Mouse (Mus musculus) liver, adult 2 months (tissue): Measurements from ENCODE around the gene Supt5. TPM values are rescaled to one million over a fixed set of nuclear protein-coding genes. Genes with fewer than 3 reads are reported as not detected.

ENCODE experiments used
- DNase-seq: peaks from one replicate; pipeline ENCODE4 v3.0.0-alpha.2; 2011; ENCODE audit warnings: low read depth, low spot score; ENCODE audit errors: extremely low read depth
- H3K27ac ChIP-seq: fragments of 200-500 bp; replicated peaks from 2 replicates; pipeline ENCODE4 v1.5.1; 2012; ENCODE audit warnings: low read depth, mild to moderate bottlenecking, control low read depth, inconsistent platforms, low read length; ENCODE audit not compliant: insufficient read depth
- H3K27me3 ChIP-seq: fragments of 200-500 bp; 2 replicates; pipeline ENCODE4 v1.6.1; 2012; ENCODE audit warnings: mild to moderate bottlenecking, moderate library complexity, low read length, inconsistent platforms; ENCODE audit not compliant: control insufficient read depth, insufficient read depth
- H3K36me3 ChIP-seq: fragments of 200-500 bp; 2 replicates; pipeline ENCODE4 v1.6.1; 2012; ENCODE audit warnings: low read length, inconsistent platforms; ENCODE audit not compliant: control insufficient read depth, insufficient read depth
- H3K4me1 ChIP-seq: fragments of 200-500 bp; 2 replicates; pipeline ENCODE4 v1.6.1; 2011; ENCODE audit warnings: low read length; ENCODE audit not compliant: control insufficient read depth, insufficient read depth
- H3K4me3 ChIP-seq: fragments of 200-500 bp; 2 replicates; pipeline ENCODE4 v1.5.1; 2011; ENCODE audit warnings: low read depth, mild to moderate bottlenecking, control low read depth, low read length, moderate library complexity; ENCODE audit not compliant: insufficient read depth
- H3K79me2 ChIP-seq: fragments of 200-500 bp; 2 replicates; pipeline ENCODE4 v1.6.1; 2012; ENCODE audit warnings: inconsistent platforms, mild to moderate bottlenecking, low read length, moderate library complexity; ENCODE audit not compliant: control insufficient read depth, insufficient read depth
- H3K9ac ChIP-seq: fragments of 200-500 bp; 2 replicates; pipeline ENCODE4 v1.6.1; 2012; ENCODE audit warnings: low read depth, mild to moderate bottlenecking, control low read depth, inconsistent platforms, low read length
- CTCF ChIP-seq: fragments of 200-500 bp; IDR thresholded peaks from 2 replicates; pipeline ENCODE4 v1.5.1; 2011; ENCODE audit warnings: low read depth, low read length, control low read depth
- POLR2A ChIP-seq: fragments of 200-500 bp; IDR thresholded peaks from 2 replicates; pipeline ENCODE4 v1.6.1; 2011; ENCODE audit warnings: low read length, control low read depth; ENCODE audit not compliant: insufficient read depth; ENCODE audit errors: extremely low read depth
- WGBS: fragments of 180-500 bp; shearing (Covaris S2); methylation state at CpG from one replicate; pipeline ENCODE4 v1.1.7; 2018; 5-methylcytosine and 5-hydroxymethylcytosine counted together
- polyA plus RNA-seq: library from polyadenylated mRNA; depleted of rRNA; stranded (reverse); fragments of >200 nt; gene quantifications from 2 replicates; pipeline ENCODE4 v1.2.3, GENCODE M21; 2012
- total RNA-seq: library from RNA; depleted of rRNA; stranded (reverse); fragments of >200 nt; gene quantifications from 2 replicates; pipeline ENCODE4 v1.2.3, GENCODE M21; 2014

Supt5 gene
- total and polyA plus RNA-seq, 2 experiments = 15.1 to 67.3 TPM

- TF ChIP-seq POLR2A (no peak), CTCF (no peak)
- DNase-seq = no peak
- H3K79me2 ChIP-seq = no peaks in the 10 kb centered on the region
- H3K27ac ChIP-seq = no peak overlapping the region
- H3K9ac ChIP-seq = no peak overlapping the region
- H3K4me1 ChIP-seq = no peaks in the 10 kb centered on the region
- no peaks in the 10 kb centered on the region for H3K36me3 ChIP-seq
- no peaks in the 10 kb centered on the region for H3K27me3 ChIP-seq
- WGBS = 96% methylated on average over 16 of the region's 16 CpGs
- no peak overlapping the region for H3K4me3 ChIP-seq
Observed at GRCm38 (mm10) chr7:28368276-28368920, 29.9 kb upstream of the Supt5 start.

- no peak overlapping the region for H3K27ac ChIP-seq
Observed at GRCm38 (mm10) chr7:28367663-28368275, 29.2 kb upstream of the Supt5 start.

GRCm38 (mm10) chr7:28362441-28363060 is 24.0 kb upstream of the Supt5 start:
- Histone ChIP-seq H3K4me1 (peaks cover 11% of the 10 kb centered on the region), H3K9ac (no peak overlapping the region), H3K36me3 (peaks cover 2% of the 10 kb centered on the region; the same call in 1 of the 2 replicates), H3K27ac (no peak overlapping the region), H3K79me2 (no peaks in the 10 kb centered on the region), H3K4me3 (no peak overlapping the region), H3K27me3 (no peaks in the 10 kb centered on the region)
- no peak for TF ChIP-seq POLR2A
- no peak for TF ChIP-seq CTCF
- WGBS = 89% methylated on average over 16 of the region's 16 CpGs
- DNase-seq = no peak

More at GRCm38 (mm10) chr7:28367663-28368275, 29.2 kb upstream of the Supt5 start:
- WGBS = 95% methylated on average over 16 of the region's 16 CpGs
- Histone ChIP-seq H3K9ac (no peak overlapping the region), H3K36me3 (no peaks in the 10 kb centered on the region), H3K79me2 (no peaks in the 10 kb centered on the region), H3K4me3 (no peak overlapping the region), H3K27me3 (no peaks in the 10 kb centered on the region), H3K4me1 (no peaks in the 10 kb centered on the region)
- no peak for DNase-seq
- no peak for TF ChIP-seq CTCF
- no peak for TF ChIP-seq POLR2A

GRCm38 (mm10) chr7:28361647-28362341 is 23.2 kb upstream of the Supt5 start:
- no peak for DNase-seq
- H3K4me1 ChIP-seq = peaks cover 13% of the 10 kb centered on the region
- 89% methylated on average over 20 of the region's 20 CpGs for WGBS
- no peaks in the 10 kb centered on the region for H3K79me2 ChIP-seq
- no peak for TF ChIP-seq CTCF
- TF ChIP-seq POLR2A = no peak
- H3K4me3 ChIP-seq = no peak overlapping the region
- H3K27me3 ChIP-seq = no peaks in the 10 kb centered on the region
- no peak overlapping the region for H3K9ac ChIP-seq
- no peak overlapping the region for H3K27ac ChIP-seq
- peaks cover 2% of the 10 kb centered on the region; the same call in 1 of the 2 replicates for H3K36me3 ChIP-seq

GRCm38 (mm10) chr7:28360291-28360690 is 21.7 kb upstream of the Supt5 start:
- Histone ChIP-seq H3K79me2 (no peaks in the 10 kb centered on the region), H3K27me3 (no peaks in the 10 kb centered on the region), H3K9ac (no peak overlapping the region), H3K4me1 (peaks cover 13% of the 10 kb centered on the region), H3K36me3 (peaks cover 2% of the 10 kb centered on the region; the same call in 1 of the 2 replicates), H3K27ac (no peak overlapping the region), H3K4me3 (no peak overlapping the region)
- 88% methylated on average over 6 of the region's 6 CpGs for WGBS
- no peak for TF ChIP-seq POLR2A
- TF ChIP-seq CTCF = no peak
- DNase-seq = no peak
